Mouse (Mus musculus) regulatory T cell (primary cell): ENCODE results near the gene Gclc.

Experiments
- in situ Hi-C: fragments of 300-600 bp; cut with MboI, MseI; formaldehyde crosslinking; loops from one replicate; pipeline ENCODE4 v1.15.1; 2025; ENCODE audit warnings: high pct_unique_total_duplicates

Gclc gene

GRCm38 (mm10) chr9:77783006-77783405 lies 28.7 kb downstream of the Gclc start:
- in situ Hi-C loops, result no loop called here

DNA sequence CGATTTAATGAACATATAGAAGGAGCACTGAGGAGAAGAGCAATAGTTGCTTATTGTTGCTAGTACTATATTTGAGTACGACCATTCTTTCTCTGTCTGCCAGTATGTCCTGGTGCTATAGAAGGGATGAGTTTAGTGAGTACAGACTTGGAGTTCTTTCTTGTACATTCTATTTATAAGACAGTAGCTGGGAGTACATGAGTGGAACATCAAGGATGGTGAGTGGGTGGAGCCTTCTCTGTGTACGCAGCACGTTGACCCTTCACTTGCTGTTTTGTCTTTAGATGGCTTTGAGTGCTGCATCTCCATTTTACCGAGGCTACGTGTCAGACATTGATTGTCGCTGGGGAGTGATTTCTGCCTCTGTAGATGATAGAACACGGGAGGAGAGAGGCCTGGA lies 31.1 kb downstream of the Gclc start:
- in situ Hi-C loops, result no loop called here

GRCm38 (mm10) chr9:77787936-77788335 lies 33.6 kb downstream of the Gclc start:
- in situ Hi-C loops, result no loop called here

DNA sequence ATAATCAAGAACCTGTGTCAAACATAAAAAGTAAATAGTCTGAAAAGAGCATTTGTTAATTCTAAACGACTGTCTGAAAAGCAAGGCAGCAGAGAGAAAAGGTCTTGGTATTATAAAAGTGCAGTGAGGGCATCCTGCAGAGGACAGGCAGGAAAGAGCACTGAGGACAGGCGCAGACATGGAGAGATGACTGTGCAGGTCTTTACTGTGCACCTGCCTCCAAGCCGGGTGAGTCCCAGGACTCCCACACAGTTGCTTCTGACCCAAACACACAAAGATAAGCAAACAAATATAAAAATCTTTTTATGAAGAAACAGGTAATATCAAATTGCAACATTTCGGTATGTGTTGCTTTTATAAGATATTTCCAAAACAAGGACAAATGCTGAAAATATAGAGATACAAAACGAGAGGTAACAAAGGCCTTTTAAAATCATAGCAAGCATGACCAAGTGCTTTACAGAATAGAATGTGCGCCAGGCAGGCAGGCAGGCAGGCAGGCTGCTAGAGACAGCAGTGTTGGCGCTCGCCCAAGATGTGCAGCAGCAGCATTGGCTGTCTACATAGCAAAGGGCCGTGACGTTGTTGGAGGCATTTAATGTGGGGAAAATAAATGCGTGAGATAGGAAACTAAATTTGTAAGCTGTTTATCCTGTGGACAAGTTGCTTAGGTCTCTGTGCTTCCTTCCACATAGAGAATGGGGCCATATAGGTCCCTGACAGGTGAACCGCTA lies 35.4 kb downstream of the Gclc start:
- in situ Hi-C loops, result no loop called here

GRCm38 (mm10) chr9:77793838-77794237 lies 39.5 kb downstream of the Gclc start:
- in situ Hi-C loops, result no loop called here

DNA sequence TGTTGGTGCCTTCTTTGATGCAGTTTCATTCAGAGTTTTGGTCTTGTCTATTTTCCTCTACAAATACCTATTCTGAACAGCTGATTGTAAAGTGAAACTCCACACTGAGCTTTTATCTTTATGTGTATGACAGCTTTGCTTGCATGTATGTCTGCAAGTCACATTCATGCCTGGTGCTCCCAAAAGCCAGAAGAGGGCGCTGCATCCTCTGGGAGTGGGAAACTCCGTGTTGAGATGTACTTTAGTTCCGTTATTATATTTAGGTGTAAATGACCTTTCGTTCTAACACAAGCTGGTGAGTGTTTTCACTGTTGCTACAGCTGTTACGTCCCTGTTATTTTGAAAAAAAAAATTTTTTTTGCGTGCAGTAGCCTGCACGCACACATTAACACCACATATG lies 48.1 kb downstream of the Gclc start:
- in situ Hi-C loops, result loop anchor here (10.0 kb wide), 1 partner anchor 232 kb away; no protein-coding TSS in a partner anchor

DNA sequence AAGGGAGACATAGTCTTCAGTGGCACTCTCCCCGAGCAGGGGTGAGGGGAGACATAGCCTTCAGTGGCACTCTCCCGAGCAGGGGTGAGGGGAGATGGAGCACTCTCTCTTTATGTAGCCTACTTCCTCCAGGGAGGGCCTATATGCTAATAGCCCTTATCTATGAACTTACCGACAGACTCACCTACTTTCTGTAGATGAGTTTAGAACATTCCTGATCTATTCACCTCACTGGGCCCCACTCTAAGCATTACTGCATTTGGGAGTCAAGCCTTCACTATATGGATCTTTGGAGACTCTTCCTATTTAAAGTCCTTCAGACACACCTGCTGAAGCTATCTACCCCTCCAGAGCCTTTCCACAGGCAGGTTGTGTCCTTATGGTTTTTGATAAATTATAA lies 52.1 kb downstream of the Gclc start:
- in situ Hi-C loops, result loop anchor here (5.0 to 10.0 kb wide), 2 partner anchors 206 to 228 kb away; no protein-coding TSS in a partner anchor

DNA sequence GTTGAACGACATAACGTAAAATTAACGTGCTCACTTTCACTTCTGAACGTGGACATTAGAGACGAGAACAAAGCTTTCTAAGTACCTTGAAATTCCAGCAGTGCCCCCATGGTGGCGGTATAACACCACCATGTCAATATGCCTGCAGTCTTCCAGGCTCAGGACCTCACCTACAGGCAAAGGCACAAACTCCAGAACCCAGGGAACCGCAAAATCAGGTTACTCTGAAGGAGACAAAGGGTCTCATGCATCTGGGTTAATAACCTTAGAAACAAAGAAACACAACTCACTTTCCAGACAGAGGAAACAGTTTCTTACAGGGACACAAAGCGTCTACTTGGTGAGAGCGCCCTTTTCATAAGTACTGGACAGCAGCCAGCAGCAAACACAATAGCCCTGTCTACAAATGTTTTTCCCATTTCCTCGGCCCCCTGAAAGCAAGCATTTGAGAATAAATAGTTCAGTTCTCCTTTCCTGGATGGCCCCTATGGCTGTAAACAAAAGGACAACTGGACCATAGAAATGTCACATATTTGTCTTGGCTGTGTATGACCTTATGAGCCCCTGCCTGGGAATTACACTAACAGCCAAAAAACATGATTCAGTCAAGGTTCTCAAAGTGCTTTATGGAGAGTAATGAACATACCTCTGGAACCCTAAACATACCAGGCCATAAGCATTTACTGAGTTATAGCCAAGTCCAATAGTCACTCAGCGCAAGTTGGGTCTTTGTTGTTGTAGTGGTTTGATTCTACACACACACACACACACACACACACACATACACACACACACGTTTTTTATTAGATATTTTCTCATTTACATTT lies 52.7 kb downstream of the Gclc start:
- in situ Hi-C loops, result loop anchor here (5.0 to 10.0 kb wide), 2 partner anchors 205 to 228 kb away; no protein-coding TSS in a partner anchor

DNA sequence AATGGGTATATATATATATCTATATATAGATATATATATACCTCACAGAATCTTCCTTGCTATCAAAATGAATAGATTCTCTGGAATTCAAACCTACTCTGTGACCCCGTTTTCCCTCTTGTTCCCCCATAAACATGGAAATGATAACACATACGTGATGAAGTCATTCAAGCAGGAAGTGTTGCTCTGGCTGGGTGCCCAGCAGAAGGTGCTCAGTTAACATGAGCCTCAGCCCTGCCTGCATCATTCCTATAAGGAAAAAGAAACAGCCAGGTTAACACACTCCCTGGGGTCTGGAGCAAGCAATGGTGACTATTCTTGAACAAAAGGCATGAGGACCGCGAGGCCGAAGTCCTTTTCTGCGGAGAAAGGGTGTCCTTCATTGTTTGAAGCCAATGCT lies 54.1 kb downstream of the Gclc start:
- in situ Hi-C loops, result loop anchor here (5.0 to 10.0 kb wide), 2 partner anchors 204 to 226 kb away; no protein-coding TSS in a partner anchor

DNA sequence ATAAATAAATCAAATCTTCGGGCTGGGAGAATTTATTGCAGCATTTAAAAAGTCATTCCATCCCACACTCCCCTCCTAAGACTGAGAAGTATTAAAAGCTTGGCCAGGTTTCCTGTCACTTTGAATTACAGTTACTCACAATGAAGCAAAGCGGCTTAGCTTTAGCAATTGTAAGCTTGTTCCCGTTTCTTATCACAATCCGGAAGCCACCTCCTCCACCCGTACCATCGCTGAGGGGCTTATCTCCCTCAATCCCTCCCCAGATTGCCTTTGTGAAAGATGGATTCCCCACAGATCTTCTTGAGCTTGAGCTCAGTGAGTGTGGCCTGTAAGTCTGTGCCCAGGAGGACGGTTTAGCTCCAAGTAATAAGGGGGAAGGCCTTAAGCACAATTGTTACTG lies 64.5 kb downstream of the Gclc start:
- in situ Hi-C loops, result no loop called here

- in situ Hi-C loops, result no loop called here
Observed at GRCm38 (mm10) chr9:77819318-77819717, 65.0 kb downstream of the Gclc start.

GRCm38 (mm10) chr9:77820836-77821235 lies 66.5 kb downstream of the Gclc start:
- in situ Hi-C loops, result no loop called here

DNA sequence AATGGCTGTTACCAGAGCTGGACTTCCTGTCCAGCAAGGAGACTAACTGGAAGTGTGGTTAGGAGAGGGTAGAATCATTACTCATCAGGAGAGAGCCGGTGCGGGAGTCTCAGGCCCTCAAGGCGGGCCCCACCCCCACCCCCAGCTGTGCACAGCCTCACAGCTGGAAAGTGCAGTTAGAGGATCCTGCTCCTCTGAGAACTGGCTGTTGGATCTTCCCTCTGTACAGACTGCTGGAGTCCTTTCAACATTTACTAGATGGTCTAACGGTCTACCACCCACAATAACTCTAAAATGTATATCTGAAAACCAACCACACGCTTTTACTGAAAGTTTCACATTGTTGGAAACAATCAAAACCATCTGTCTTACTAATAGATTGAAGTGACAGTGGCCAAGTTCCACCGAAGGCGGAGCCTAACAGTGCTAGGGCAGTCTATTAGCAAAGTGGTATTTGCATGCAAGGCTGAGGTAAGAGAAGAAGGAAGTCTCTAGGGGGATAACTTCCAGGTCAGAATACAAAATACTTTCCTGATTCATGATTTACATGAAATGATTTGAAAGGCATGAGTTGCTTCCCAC lies 71.1 kb downstream of the Gclc start:
- in situ Hi-C loops, result no loop called here

DNA sequence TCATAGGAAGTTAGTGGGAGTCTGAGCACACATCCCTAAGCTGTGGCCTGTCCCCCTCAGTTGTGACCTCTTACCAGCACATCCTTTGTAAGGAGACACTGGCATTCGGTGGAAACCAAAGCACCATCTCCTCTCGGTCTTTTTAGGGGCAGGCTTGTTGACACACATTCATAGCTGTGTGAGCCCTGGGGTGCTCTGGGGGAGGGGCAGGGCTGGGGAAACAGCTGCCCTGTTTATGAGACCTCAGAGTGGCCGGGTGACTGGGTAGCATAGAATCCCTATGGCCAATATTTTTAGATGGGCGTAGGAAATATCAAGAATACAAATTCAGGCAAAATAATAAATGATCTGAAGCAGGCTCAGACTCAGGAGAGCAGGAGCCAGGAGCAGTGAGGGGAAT lies 71.9 kb downstream of the Gclc start:
- in situ Hi-C loops, result no loop called here

DNA sequence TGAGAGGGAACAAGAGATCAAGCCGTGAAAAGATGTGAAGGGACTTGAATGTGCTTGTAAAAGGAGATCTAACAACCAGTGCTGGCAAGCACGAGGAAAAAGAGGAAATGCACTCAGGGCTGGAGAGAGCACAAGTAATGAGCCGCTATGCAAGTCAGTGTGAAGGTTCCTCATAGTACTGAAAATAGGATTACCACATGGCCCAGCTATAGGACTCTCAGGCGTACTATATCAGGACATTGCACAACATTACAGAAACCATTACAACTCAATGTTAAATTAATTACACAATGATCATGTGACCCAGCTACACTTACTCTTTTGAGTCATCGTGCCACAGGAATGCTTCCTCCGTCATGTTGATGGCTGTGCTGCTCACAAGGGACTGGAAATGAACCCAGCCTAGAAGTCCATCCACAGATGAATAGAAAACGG lies 74.2 kb downstream of the Gclc start:
- in situ Hi-C loops, result no loop called here

- in situ Hi-C loops, result no loop called here
Observed at GRCm38 (mm10) chr9:77834259-77834993, 80.1 kb downstream of the Gclc start.

DNA sequence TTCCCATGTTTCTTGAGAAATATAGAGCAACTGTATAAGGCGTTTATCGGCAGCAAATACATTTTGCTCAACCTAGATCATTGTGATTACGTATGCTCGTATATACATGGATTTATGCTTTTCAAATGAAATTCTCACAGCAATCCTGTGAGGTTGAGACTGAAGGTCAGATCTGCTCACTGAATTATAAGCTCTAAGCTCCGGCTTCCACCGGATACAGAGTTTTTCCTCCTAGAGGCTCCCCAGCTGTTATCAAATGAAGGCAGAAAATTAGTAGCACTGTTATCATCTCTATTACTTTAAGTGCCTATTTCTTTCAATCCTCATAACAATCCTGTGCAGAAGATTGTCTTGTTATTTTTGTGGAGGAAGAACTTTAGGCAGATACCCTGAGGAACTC lies 80.8 kb downstream of the Gclc start:
- in situ Hi-C loops, result no loop called here

DNA sequence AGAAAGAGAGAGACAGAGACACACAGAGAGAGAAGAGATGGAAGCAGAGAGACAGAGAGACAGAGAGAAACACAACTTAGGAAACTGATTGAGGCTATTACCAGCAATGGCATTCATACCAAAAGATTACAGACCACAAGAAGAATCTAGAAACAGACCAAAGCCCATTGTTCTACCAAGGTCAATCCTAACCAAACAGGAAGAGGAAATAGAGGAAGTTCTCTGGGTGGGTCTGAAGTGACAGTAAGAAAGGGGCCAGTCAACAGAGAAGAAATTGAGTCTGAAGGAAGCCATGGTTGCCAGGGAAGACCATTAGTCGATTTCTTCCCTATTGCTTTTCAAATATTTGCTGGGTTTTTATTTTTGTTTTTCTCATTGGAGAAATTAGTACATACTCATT lies 81.4 kb downstream of the Gclc start:
- in situ Hi-C loops, result no loop called here

- in situ Hi-C loops, result no loop called here
Observed at GRCm38 (mm10) chr9:77838586-77838985, 84.3 kb downstream of the Gclc start.
